Mouse (Mus musculus): Measurements from ENCODE around the gene Fga.

DNA sequence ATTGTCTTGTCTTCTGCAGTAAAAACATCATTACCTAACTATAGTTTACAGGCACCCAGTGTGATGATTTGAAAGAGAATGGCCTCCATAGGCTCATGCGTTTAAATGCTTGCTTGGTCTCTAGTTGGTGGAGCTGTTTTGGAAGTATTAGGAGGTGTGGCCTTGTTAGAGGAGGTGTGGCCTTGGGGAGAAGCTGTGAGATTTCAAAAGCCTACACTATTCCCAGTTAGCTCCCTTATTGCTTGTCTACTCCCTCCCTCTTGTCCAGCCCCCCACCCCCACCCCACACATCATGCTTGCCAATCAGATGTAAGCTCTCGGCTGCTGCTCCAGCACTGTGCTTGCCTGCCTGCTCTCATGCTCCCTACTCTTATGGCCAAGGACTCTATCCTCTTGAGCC, 31.2 kb downstream of the Fga start:
- no peak for TF ChIP-seq CTCF (IDR thresholded peaks at IDR 0.05; ENCODE audit: borderline replicate concordance, insufficient read depth, low read depth, low read length)
- no peak for TF ChIP-seq POLR2A (IDR thresholded peaks at IDR 0.05; ENCODE audit: borderline replicate concordance, insufficient read depth, low read length)

All from cerebellum, adult 2 months (tissue).